Mouse (Mus musculus): ENCODE data around the gene Bod1l. TPM values are rescaled to one million over a fixed set of nuclear protein-coding genes. Genes with fewer than 3 reads are reported as not detected.

Gene Bod1l
- polyA plus RNA-seq, 1 experiment: 3.6 TPM

- TF ChIP-seq POLR2A (IDR thresholded peaks at IDR 0.05; ENCODE audit: low read depth, low read length): no peak
- TF ChIP-seq CTCF (conservative IDR thresholded peaks at IDR 0.05; ENCODE audit: insufficient read depth, insufficient read length, low read depth, low read length): no peak
- Histone ChIP-seq H3K4me1 (ENCODE audit: control insufficient read depth, insufficient read depth, low read length) (no peaks in the 10 kb centered on the region), H3K4me3 (ENCODE audit: insufficient read depth, low read depth, low read length) (no peak overlapping the region), H3K27ac (ENCODE audit: insufficient read depth, low read depth, low read length) (no peak overlapping the region), H3K27me3 (replicated peaks; ENCODE audit: control insufficient read depth, insufficient read depth, low read length) (no peaks in the 10 kb centered on the region; the same call in 1 of the 2 replicates), H3K36me3 (ENCODE audit: control insufficient read depth, insufficient read depth, low read length) (no peaks in the 10 kb centered on the region)
- DNase-seq: no peak
- WGBS: 13% methylated on average over 7 of the region's 7 CpGs
These were observed 99.9 kb downstream of the Bod1l start for GRCm38 (mm10) chr5:41744234-41744633.

GRCm38 (mm10) chr5:41738817-41739216, 105.3 kb downstream of the Bod1l start:
- Histone ChIP-seq H3K27ac (ENCODE audit: insufficient read depth, low read depth, low read length) (no peak overlapping the region), H3K27me3 (replicated peaks; ENCODE audit: control insufficient read depth, insufficient read depth, low read length) (no peaks in the 10 kb centered on the region), H3K36me3 (ENCODE audit: control insufficient read depth, insufficient read depth, low read length) (no peaks in the 10 kb centered on the region), H3K4me1 (ENCODE audit: control insufficient read depth, insufficient read depth, low read length) (no peaks in the 10 kb centered on the region), H3K4me3 (ENCODE audit: insufficient read depth, low read depth, low read length) (no peak overlapping the region)
- DNase-seq: no peak
- WGBS: 60% methylated on average over 6 of the region's 6 CpGs
- TF ChIP-seq CTCF (conservative IDR thresholded peaks at IDR 0.05; ENCODE audit: insufficient read depth, insufficient read length, low read depth, low read length): no peak
- TF ChIP-seq POLR2A (IDR thresholded peaks at IDR 0.05; ENCODE audit: low read depth, low read length): no peak

Other genes with a start within 250 kb of the Bod1l start
- 26.5 and 27.2 TPM in 2 replicates for gene Rab28, start 136.2 kb downstream of the Bod1l start, polyA plus RNA-seq (2012; rRNA removed)
- gene Nkx3-2, start 79.8 kb downstream of the Bod1l start, polyA plus RNA-seq (2012; rRNA removed): not detected in 2 replicates
- not detected in 2 replicates for gene Gm16223, start 223.6 kb upstream of the Bod1l start, polyA plus RNA-seq (2012; rRNA removed)